Mouse (Mus musculus): ENCODE results near the gene Gjc1. TPM values are rescaled to one million over a fixed set of nuclear protein-coding genes. Genes with fewer than 3 reads are reported as not detected.

Gjc1 gene
- 71.5 and 76.5 TPM in 2 replicates for polyA plus RNA-seq (2015; fragmentation: Nextera tagmentation; extraction: Ambion mirVana)

- Histone ChIP-seq H3K4me2 (peak within 1 kb of the TSS; percentile 87), H3K9me3 (no peaks in the 10 kb centered on the region), H3K27me3 (no peaks in the 10 kb centered on the region), H3K9ac (peak within 1 kb of the TSS; percentile 99), H3K36me3 (no peaks in the 10 kb centered on the region), H3K4me1 (peaks cover 26% of the 10 kb centered on the region), H3K4me3 (peak within 1 kb of the TSS; percentile 92), H3K27ac (peak within 1 kb of the TSS; percentile 99)
- WGBS: under 1% methylated on average over 80 of the region's 97 CpGs
- ATAC-seq (ENCODE audit: borderline replicate concordance, extremely low read depth, low FRiP score, low TSS enrichment): peak; percentile 88
Observed at GRCm38 (mm10) chr11:102819021-102819782, at the start of gene Gjc1. TSS of gene Gjc1 (minus strand) at chr11:102819700.

GRCm38 (mm10) chr11:102864272-102864671 lies 44.8 kb upstream of the Gjc1 start:
- Histone ChIP-seq H3K27ac (no peak overlapping the region), H3K9ac (no peak overlapping the region), H3K36me3 (peaks cover 76% of the 10 kb centered on the region), H3K9me3 (no peaks in the 10 kb centered on the region), H3K4me2 (no peak overlapping the region), H3K4me3 (no peak overlapping the region), H3K27me3 (no peaks in the 10 kb centered on the region), H3K4me1 (no peaks in the 10 kb centered on the region)
- no peak for ATAC-seq (ENCODE audit: borderline replicate concordance, extremely low read depth, low FRiP score, low TSS enrichment)
- 28% methylated on average over 4 of the region's 4 CpGs for WGBS

- no peak overlapping the region for H3K9ac ChIP-seq
- H3K36me3 ChIP-seq: peaks cover 74% of the 10 kb centered on the region
- 90% methylated on average over 8 of the region's 8 CpGs for WGBS
- no peaks in the 10 kb centered on the region for H3K9me3 ChIP-seq
- H3K27ac ChIP-seq: no peak overlapping the region
- H3K27me3 ChIP-seq: no peaks in the 10 kb centered on the region
- no peak for ATAC-seq (ENCODE audit: borderline replicate concordance, extremely low read depth, low FRiP score, low TSS enrichment)
- no peak overlapping the region for H3K4me3 ChIP-seq
- no peaks in the 10 kb centered on the region for H3K4me1 ChIP-seq
- no peak overlapping the region for H3K4me2 ChIP-seq
Observed at GRCm38 (mm10) chr11:102859933-102860332, 40.4 kb upstream of the Gjc1 start.

GRCm38 (mm10) chr11:102858951-102859350 lies 39.5 kb upstream of the Gjc1 start:
- Histone ChIP-seq H3K4me3 (no peak overlapping the region), H3K9ac (no peak overlapping the region), H3K27ac (no peak overlapping the region), H3K9me3 (no peaks in the 10 kb centered on the region), H3K4me2 (no peak overlapping the region), H3K4me1 (no peaks in the 10 kb centered on the region), H3K27me3 (no peaks in the 10 kb centered on the region), H3K36me3 (peaks cover 81% of the 10 kb centered on the region)
- 96% methylated on average over 11 of the region's 11 CpGs for WGBS
- no peak for ATAC-seq (ENCODE audit: borderline replicate concordance, extremely low read depth, low FRiP score, low TSS enrichment)

GRCm38 (mm10) chr11:102855941-102856340 lies 36.4 kb upstream of the Gjc1 start:
- Histone ChIP-seq H3K36me3 (peaks cover 80% of the 10 kb centered on the region), H3K27ac (no peak overlapping the region), H3K4me2 (no peak overlapping the region), H3K9ac (no peak overlapping the region), H3K4me1 (no peaks in the 10 kb centered on the region), H3K9me3 (no peaks in the 10 kb centered on the region), H3K4me3 (no peak overlapping the region), H3K27me3 (no peaks in the 10 kb centered on the region)
- 72% methylated on average over 6 of the region's 6 CpGs for WGBS
- ATAC-seq (ENCODE audit: borderline replicate concordance, extremely low read depth, low FRiP score, low TSS enrichment): no peak

GRCm38 (mm10) chr11:102853760-102854159 lies 34.3 kb upstream of the Gjc1 start:
- peaks cover 78% of the 10 kb centered on the region for H3K36me3 ChIP-seq

GRCm38 (mm10) chr11:102851883-102852282 lies 32.4 kb upstream of the Gjc1 start:
- H3K4me2 ChIP-seq: no peak overlapping the region
- peaks cover 80% of the 10 kb centered on the region for H3K36me3 ChIP-seq
- H3K9ac ChIP-seq: no peak overlapping the region
- no peak overlapping the region for H3K4me3 ChIP-seq
- ATAC-seq (ENCODE audit: borderline replicate concordance, extremely low read depth, low FRiP score, low TSS enrichment): no peak
- no peak overlapping the region for H3K27ac ChIP-seq
- 62% methylated on average over 5 of the region's 5 CpGs for WGBS
- H3K4me1 ChIP-seq: no peaks in the 10 kb centered on the region
- H3K27me3 ChIP-seq: no peaks in the 10 kb centered on the region
- H3K9me3 ChIP-seq: no peaks in the 10 kb centered on the region

More at GRCm38 (mm10) chr11:102853760-102854159, 34.3 kb upstream of the Gjc1 start:
- no peak overlapping the region for H3K4me2 ChIP-seq
- no peak overlapping the region for H3K27ac ChIP-seq
- no peaks in the 10 kb centered on the region for H3K27me3 ChIP-seq
- no peaks in the 10 kb centered on the region for H3K4me1 ChIP-seq
- no peaks in the 10 kb centered on the region for H3K9me3 ChIP-seq
- ATAC-seq (ENCODE audit: borderline replicate concordance, extremely low read depth, low FRiP score, low TSS enrichment): no peak
- H3K9ac ChIP-seq: no peak overlapping the region
- H3K4me3 ChIP-seq: no peak overlapping the region

GRCm38 (mm10) chr11:102845926-102846325 lies 26.4 kb upstream of the Gjc1 start:
- H3K9me3 ChIP-seq: no peaks in the 10 kb centered on the region
- H3K4me3 ChIP-seq: no peak overlapping the region
- no peak for ATAC-seq (ENCODE audit: borderline replicate concordance, extremely low read depth, low FRiP score, low TSS enrichment)
- no peak overlapping the region for H3K9ac ChIP-seq
- WGBS: 53% methylated on average over 10 of the region's 10 CpGs
- no peaks in the 10 kb centered on the region for H3K27me3 ChIP-seq
- no peak overlapping the region for H3K27ac ChIP-seq
- H3K4me1 ChIP-seq: no peaks in the 10 kb centered on the region
- H3K36me3 ChIP-seq: peaks cover 97% of the 10 kb centered on the region
- no peak overlapping the region for H3K4me2 ChIP-seq

- Histone ChIP-seq H3K27ac (peak overlapping the region; percentile 13; the same call in 1 of the 2 replicates), H3K9me3 (no peaks in the 10 kb centered on the region), H3K4me2 (no peak overlapping the region; the same call in 1 of the 2 replicates), H3K4me3 (no peak overlapping the region), H3K36me3 (peaks cover 67% of the 10 kb centered on the region), H3K27me3 (no peaks in the 10 kb centered on the region), H3K4me1 (no peaks in the 10 kb centered on the region), H3K9ac (no peak overlapping the region)
- WGBS: 79% methylated on average over 9 of the region's 9 CpGs
- ATAC-seq (ENCODE audit: borderline replicate concordance, extremely low read depth, low FRiP score, low TSS enrichment): no peak
Observed at GRCm38 (mm10) chr11:102838616-102839150, 19.2 kb upstream of the Gjc1 start.

GRCm38 (mm10) chr11:102838126-102838525 lies 18.6 kb upstream of the Gjc1 start:
- no peaks in the 10 kb centered on the region for H3K27me3 ChIP-seq
- H3K36me3 ChIP-seq: peaks cover 62% of the 10 kb centered on the region
- no peak for ATAC-seq (ENCODE audit: borderline replicate concordance, extremely low read depth, low FRiP score, low TSS enrichment)

GRCm38 (mm10) chr11:102837385-102837784 lies 17.9 kb upstream of the Gjc1 start:
- peaks cover 9% of the 10 kb centered on the region; the same call in 1 of the 2 replicates for H3K4me1 ChIP-seq
- no peaks in the 10 kb centered on the region for H3K27me3 ChIP-seq
- no peak overlapping the region for H3K9ac ChIP-seq
- H3K4me2 ChIP-seq: no peak overlapping the region
- no peak for ATAC-seq (ENCODE audit: borderline replicate concordance, extremely low read depth, low FRiP score, low TSS enrichment)
- H3K4me3 ChIP-seq: no peak overlapping the region
- H3K36me3 ChIP-seq: peaks cover 55% of the 10 kb centered on the region
- 83% methylated on average over 1 of the region's 1 CpGs for WGBS
- no peak overlapping the region for H3K27ac ChIP-seq
- no peaks in the 10 kb centered on the region for H3K9me3 ChIP-seq

More at GRCm38 (mm10) chr11:102838126-102838525, 18.6 kb upstream of the Gjc1 start:
- 0 out of 2 replicates have a peak, but pooled peaks cover 2% of the 10 kb centered on the region for H3K4me1 ChIP-seq
- no peak overlapping the region for H3K9ac ChIP-seq
- H3K4me2 ChIP-seq: no peak overlapping the region
- WGBS: 74% methylated on average over 2 of the region's 2 CpGs
- H3K9me3 ChIP-seq: no peaks in the 10 kb centered on the region
- no peak overlapping the region for H3K4me3 ChIP-seq
- H3K27ac ChIP-seq: no peak overlapping the region

- Histone ChIP-seq H3K4me3 (no peak overlapping the region), H3K27ac (no peak overlapping the region)
- ATAC-seq (ENCODE audit: borderline replicate concordance, extremely low read depth, low FRiP score, low TSS enrichment): no peak
Observed at GRCm38 (mm10) chr11:102836146-102836545, 16.6 kb upstream of the Gjc1 start.

More at GRCm38 (mm10) chr11:102836146-102836545, 16.6 kb upstream of the Gjc1 start:
- Histone ChIP-seq H3K27me3 (no peaks in the 10 kb centered on the region), H3K9me3 (no peaks in the 10 kb centered on the region), H3K36me3 (peaks cover 44% of the 10 kb centered on the region), H3K4me2 (no peak overlapping the region), H3K4me1 (peaks cover 14% of the 10 kb centered on the region; the same call in 1 of the 2 replicates), H3K9ac (no peak overlapping the region)
- 77% methylated on average over 9 of the region's 9 CpGs for WGBS

Measured in lung, embryonic 15.5 days (tissue).